Mouse (Mus musculus) thymus, adult 2 months (tissue): ENCODE data around the gene Slc25a22. TPM values are rescaled to one million over a fixed set of nuclear protein-coding genes. Genes with fewer than 3 reads are reported as not detected.

Source experiments
- DNase-seq: peaks from one replicate; pipeline ENCODE4 v3.0.0; 2021
- H3K27ac ChIP-seq: fragments of 200-500 bp; 2 replicates; pipeline ENCODE4 v1.5.1; 2012; ENCODE audit warnings: low read length, control low read depth; ENCODE audit not compliant: control insufficient read depth, insufficient read depth
- H3K27me3 ChIP-seq: fragments of 200-500 bp; 2 replicates; pipeline ENCODE4 v1.6.1; 2012; ENCODE audit warnings: mild to moderate bottlenecking, low read length, moderate library complexity, mixed read lengths; ENCODE audit not compliant: control insufficient read depth, insufficient read depth
- H3K36me3 ChIP-seq: fragments of 200-500 bp; 2 replicates; pipeline ENCODE4 v1.6.1; 2012; ENCODE audit warnings: mild to moderate bottlenecking, low read length, moderate library complexity; ENCODE audit not compliant: control insufficient read depth, insufficient read depth
- H3K4me1 ChIP-seq: fragments of 200-500 bp; replicated peaks from 2 replicates; pipeline ENCODE4 v1.6.1; 2012; ENCODE audit warnings: low read length; ENCODE audit not compliant: control insufficient read depth, insufficient read depth
- H3K4me3 ChIP-seq: fragments of 200-500 bp; 2 replicates; pipeline ENCODE4 v1.5.1; 2012; ENCODE audit warnings: mild to moderate bottlenecking, low read length, control low read depth, moderate library complexity; ENCODE audit not compliant: control insufficient read depth, insufficient read depth
- CTCF ChIP-seq: fragments of 200-500 bp; IDR thresholded peaks from 2 replicates; pipeline ENCODE4 v1.5.1; 2012; ENCODE audit warnings: mild to moderate bottlenecking, control low read depth, low read length, moderate library complexity, borderline replicate concordance; ENCODE audit not compliant: control insufficient read depth, poor library complexity, insufficient read depth; ENCODE audit errors: extremely low read depth
- POLR2A ChIP-seq: fragments of 200-500 bp; IDR thresholded peaks from 2 replicates; pipeline ENCODE4 v1.6.1; 2012; ENCODE audit warnings: mild to moderate bottlenecking, low read length, control low read depth, moderate library complexity; ENCODE audit not compliant: control insufficient read depth, poor library complexity, insufficient read depth; ENCODE audit errors: extremely low read depth
- WGBS: fragments of 180-500 bp; shearing (Covaris S2); methylation state at CpG from one replicate; pipeline ENCODE4 v1.1.7; 2018; 5-methylcytosine and 5-hydroxymethylcytosine counted together
- polyA plus RNA-seq: library from polyadenylated mRNA; depleted of rRNA; stranded (reverse); fragments of >200 nt; gene quantifications from 2 replicates; pipeline ENCODE4 v1.2.3, GENCODE M21; 2012

The Slc25a22 gene
- polyA plus RNA-seq, 1 experiment, result 128 TPM

- WGBS, result 94% methylated on average over 6 of the region's 6 CpGs
- TF ChIP-seq POLR2A, result no peak
- no peak for TF ChIP-seq CTCF
- peaks cover 38% of the 10 kb centered on the region for H3K4me1 ChIP-seq
- 0 out of 2 replicates have a peak, but pooled peaks cover 3% of the 10 kb centered on the region for H3K36me3 ChIP-seq
- H3K4me3 ChIP-seq, result no peak overlapping the region
- no peak overlapping the region for H3K27ac ChIP-seq
- no peak for DNase-seq
- no peaks in the 10 kb centered on the region for H3K27me3 ChIP-seq
Measured at GRCm38 (mm10) chr7:141472226-141472625, 34.5 kb upstream of the Slc25a22 start.

- Histone ChIP-seq H3K4me3 (no peak overlapping the region), H3K27ac (no peak overlapping the region), H3K27me3 (no peaks in the 10 kb centered on the region), H3K4me1 (peaks cover 42% of the 10 kb centered on the region), H3K36me3 (0 out of 2 replicates have a peak, but pooled peaks cover 3% of the 10 kb centered on the region)
- DNase-seq, result no peak
- 98% methylated on average over 1 of the region's 1 CpGs for WGBS
- no peak for TF ChIP-seq CTCF
- TF ChIP-seq POLR2A, result no peak
Measured at GRCm38 (mm10) chr7:141471236-141471635, 33.5 kb upstream of the Slc25a22 start.

- H3K27ac ChIP-seq, result no peak overlapping the region
- no peaks in the 10 kb centered on the region for H3K27me3 ChIP-seq
- WGBS, result 98% methylated on average over 10 of the region's 10 CpGs
- DNase-seq, result no peak
- TF ChIP-seq POLR2A (no peak), CTCF (no peak)
- peaks cover 35% of the 10 kb centered on the region for H3K4me1 ChIP-seq
- H3K4me3 ChIP-seq, result no peak overlapping the region
- H3K36me3 ChIP-seq, result 0 out of 2 replicates have a peak, but pooled peaks cover 3% of the 10 kb centered on the region
Measured at GRCm38 (mm10) chr7:141470637-141470944, 32.9 kb upstream of the Slc25a22 start.

- Histone ChIP-seq H3K4me3 (no peak overlapping the region), H3K27ac (no peak overlapping the region), H3K27me3 (no peaks in the 10 kb centered on the region), H3K4me1 (peaks cover 32% of the 10 kb centered on the region), H3K36me3 (0 out of 2 replicates have a peak, but pooled peaks cover 3% of the 10 kb centered on the region)
- no peak for TF ChIP-seq POLR2A
- no peak for TF ChIP-seq CTCF
- 96% methylated on average over 18 of the region's 18 CpGs for WGBS
- no peak for DNase-seq
Measured at GRCm38 (mm10) chr7:141469901-141470636, 32.4 kb upstream of the Slc25a22 start.

GRCm38 (mm10) chr7:141469352-141469751, 31.7 kb upstream of the Slc25a22 start:
- WGBS, result 93% methylated on average over 6 of the region's 6 CpGs
- H3K27ac ChIP-seq, result no peak overlapping the region
- peaks cover 31% of the 10 kb centered on the region for H3K4me1 ChIP-seq
- TF ChIP-seq CTCF (no peak), POLR2A (no peak)
- H3K27me3 ChIP-seq, result no peaks in the 10 kb centered on the region
- H3K36me3 ChIP-seq, result 0 out of 2 replicates have a peak, but pooled peaks cover 3% of the 10 kb centered on the region
- DNase-seq, result no peak
- no peak overlapping the region for H3K4me3 ChIP-seq

- no peak for TF ChIP-seq POLR2A
- TF ChIP-seq CTCF, result no peak
- no peak overlapping the region for H3K27ac ChIP-seq
- H3K4me1 ChIP-seq, result peaks cover 25% of the 10 kb centered on the region
- DNase-seq, result peak; percentile 56
- peak overlapping the region; percentile 99; the same call in 1 of the 2 replicates for H3K4me3 ChIP-seq
- WGBS, result 18% methylated on average over 8 of the region's 8 CpGs
- H3K27me3 ChIP-seq, result no peaks in the 10 kb centered on the region
- 0 out of 2 replicates have a peak, but pooled peaks cover 3% of the 10 kb centered on the region for H3K36me3 ChIP-seq
Measured at GRCm38 (mm10) chr7:141468522-141469211, 31.0 kb upstream of the Slc25a22 start.
